Mouse (Mus musculus): ENCODE data around the gene Klhl29.

GRCm38 (mm10) chr12:5187773-5188333 is 187.6 kb downstream of the Klhl29 start:
- TF ChIP-seq CTCF (IDR thresholded peaks at IDR 0.05; ENCODE audit: low read depth, low read length) (no peak), POLR2A (IDR thresholded peaks at IDR 0.05; ENCODE audit: borderline replicate concordance, low read depth, low read length) (no peak)
